Comparison of ENCODE assay signal across 7 mouse cellular contexts in the genomic region with DNA sequence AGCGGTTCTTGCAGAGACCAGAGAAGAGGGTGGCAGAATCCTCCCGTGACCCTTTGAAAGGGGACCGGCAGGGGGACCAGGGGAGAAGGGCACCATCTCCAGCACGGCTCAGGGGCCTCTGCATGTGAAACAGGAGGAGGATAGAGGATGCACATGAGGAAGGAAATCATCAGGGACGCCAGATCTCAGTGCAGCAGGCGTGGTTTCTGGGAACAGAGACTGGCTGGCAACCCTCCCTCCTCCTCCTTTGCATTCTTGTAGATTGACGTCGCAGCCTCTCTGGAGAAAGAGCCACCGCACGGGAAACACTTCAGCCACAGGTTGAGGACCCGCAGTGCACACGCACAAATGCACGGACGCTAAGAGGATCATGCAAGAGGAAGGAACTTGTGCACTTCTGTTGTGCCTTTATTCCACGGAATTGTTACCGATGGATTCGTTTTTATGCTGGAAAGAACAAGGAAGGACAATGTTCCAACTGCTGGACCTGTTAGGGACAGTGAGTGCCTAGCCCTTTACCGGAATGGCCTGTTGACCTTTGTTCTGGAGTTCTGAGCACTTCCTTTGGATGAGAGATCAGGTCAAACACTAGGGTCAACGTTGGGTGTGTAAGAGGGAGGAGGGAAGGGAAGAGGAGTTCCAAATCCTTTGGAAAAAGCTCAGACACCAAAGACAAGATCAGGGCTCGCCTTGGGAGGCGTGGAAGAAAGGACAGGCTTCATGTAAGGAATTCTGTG. TPM values are rescaled to one million over a fixed set of nuclear protein-coding genes. Genes with fewer than 3 reads are reported as not detected.
DNase-seq lines count a peak whose midpoint lies in the region; ATAC-seq lines count a peak whose summit lies in the region.

No protein-coding gene starts in this region.

- peak overlapping the region; percentile 48 for H3K27ac ChIP-seq in heart, embryonic 12.5 days (ENCODE audit: poor library complexity, severe bottlenecking)

- H3K27me3 ChIP-seq in heart, embryonic 12.5 days (replicated peaks) = no peaks in the 10 kb centered on the region
- H3K27me3 ChIP-seq in megakaryocyte, embryonic 14.5 days (replicated peaks) = no peaks in the 10 kb centered on the region

- H3K36me3 ChIP-seq in heart, embryonic 12.5 days = no peaks in the 10 kb centered on the region
- no peaks in the 10 kb centered on the region for H3K36me3 ChIP-seq in megakaryocyte, embryonic 14.5 days (replicated peaks; ENCODE audit: low read length)

- peaks cover 28% of the 10 kb centered on the region for H3K4me1 ChIP-seq in heart, embryonic 12.5 days (replicated peaks)
- H3K4me1 ChIP-seq in megakaryocyte, embryonic 14.5 days = peaks cover 54% of the 10 kb centered on the region

- no peaks in the 10 kb centered on the region for H3K9me3 ChIP-seq in heart, embryonic 12.5 days (replicated peaks)
- H3K9me3 ChIP-seq in megakaryocyte, embryonic 14.5 days = no peaks in the 10 kb centered on the region

- H3K4me2 ChIP-seq in heart, embryonic 12.5 days = peak overlapping the region; percentile 66

- peak overlapping the region; percentile 50; the same call in 1 of the 2 replicates for H3K9ac ChIP-seq in heart, embryonic 12.5 days

- 22% methylated on average over 21 of the region's 21 CpGs for WGBS in heart, embryonic 12.5 days

- DNase-seq in Muller cell, postnatal 12 days (ENCODE audit: inconsistent ontology term) = peak; percentile 79
- DNase-seq in adrenal gland, postnatal 25 days = peak; percentile 57
- peak; percentile 31 to 60 for DNase-seq in kidney, postnatal 4 days
- no peak for DNase-seq in cerebellum, postnatal 4 days (ENCODE audit: low spot score in 2 of 2)
- no peak for DNase-seq in urinary bladder, adult 18-20 months (ENCODE audit: low spot score in 2 of 2)

- ATAC-seq in heart, embryonic 12.5 days (ENCODE audit: insufficient number of reproducible peaks, low FRiP score) = peak; percentile 47

- peak overlapping the region; percentile 25 for H3K4me3 ChIP-seq in heart, embryonic 12.5 days
- peak overlapping the region; percentile 89 for H3K4me3 ChIP-seq in megakaryocyte, embryonic 14.5 days (replicated peaks)

RNA-seq across cellular contexts. Expression of gene Sptlc2, which starts 19.9 kb away (rescaled TPM):
- 214 and 293 TPM in 2 replicates for total RNA-seq in adrenal gland, postnatal 25 days (2021)
- polyA plus RNA-seq in heart, embryonic 12.5 days (2016; fragmentation: Nextera tagmentation; extraction: Ambion mirVana) = 73.3 and 76.4 TPM in 2 replicates
- polyA plus RNA-seq in megakaryocyte, embryonic 14.5 days (2012; ENCODE audit: insufficient read depth, low replicate concordance) = 5.6 and 44.0 TPM in 2 replicates

RNA-seq across cellular contexts. Expression of gene Slirp, which starts 35.7 kb away (rescaled TPM):
- total RNA-seq in adrenal gland, postnatal 25 days (2021) = 146 and 153 TPM in 2 replicates
- 249 and 268 TPM in 2 replicates for polyA plus RNA-seq in heart, embryonic 12.5 days (2016; fragmentation: Nextera tagmentation; extraction: Ambion mirVana)
- 2.9 TPM in 1 of 2 replicates, not detected in the other for polyA plus RNA-seq in megakaryocyte, embryonic 14.5 days (2012; ENCODE audit: insufficient read depth, low replicate concordance)

RNA-seq across cellular contexts. Expression of gene Alkbh1, which starts 35.8 kb away (rescaled TPM):
- total RNA-seq in adrenal gland, postnatal 25 days (2021) = 20.4 and 23.6 TPM in 2 replicates
- 36.6 and 40.0 TPM in 2 replicates for polyA plus RNA-seq in heart, embryonic 12.5 days (2016; fragmentation: Nextera tagmentation; extraction: Ambion mirVana)
- 36.7 and 132 TPM in 2 replicates for polyA plus RNA-seq in megakaryocyte, embryonic 14.5 days (2012; ENCODE audit: insufficient read depth, low replicate concordance)

Comparison
In these comparisons a context has a peak if more than half of its experiments do, and no peak if none do; other contexts are left out.
1. DNase-seq: peak in Muller cell, postnatal 12 days (single experiment), adrenal gland, postnatal 25 days (single experiment) and kidney, postnatal 4 days (2 of 2); none in cerebellum, postnatal 4 days (0 of 2) and urinary bladder, adult 18-20 months (0 of 2).
2. RNA of gene Slirp, which starts 35.7 kb away (polyA plus RNA-seq): 249 to 268 TPM in heart, embryonic 12.5 days; 2.9 TPM in megakaryocyte, embryonic 14.5 days; every median in the first group is over 10 times any median in the second.